Mouse (Mus musculus): ENCODE measurements at regions not wholly inside any gene's neighbourhood (a gene's known extent, or its start where the extent isn't known, plus 50 kb on each side); places are given as distances from the start of the nearest gene placed in this dataset.

DNA sequence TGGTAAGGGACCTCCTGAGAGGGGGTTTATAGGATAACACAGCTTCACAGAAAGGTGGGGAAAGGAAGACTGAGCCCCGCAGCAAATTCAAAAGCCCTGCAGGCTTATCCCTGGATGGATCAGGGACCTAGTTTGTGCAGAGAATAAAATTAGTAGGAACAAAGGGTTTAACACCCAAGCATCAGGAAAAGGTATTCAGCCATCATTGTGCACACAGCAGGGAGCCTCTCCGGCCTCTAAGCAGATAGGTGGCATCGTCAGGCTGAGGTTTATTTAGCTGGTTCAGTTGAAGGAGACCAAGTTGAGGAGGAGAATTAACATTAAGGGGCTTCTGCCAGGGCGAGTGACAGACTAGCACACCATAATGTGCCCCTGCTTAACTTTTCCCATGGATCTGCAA is 571.3 kb downstream of the Cdk5rap2 start:
- H3K27ac ChIP-seq: no peak overlapping the region
- no peak overlapping the region for H3K9ac ChIP-seq
- H3K4me2 ChIP-seq (replicated peaks): no peak overlapping the region
- H3K4me3 ChIP-seq: no peak overlapping the region
- WGBS: 36% methylated on average over 4 of the region's 4 CpGs
- H3K9me3 ChIP-seq: no peaks in the 10 kb centered on the region
- ATAC-seq (ENCODE audit: insufficient number of reproducible peaks, insufficient read depth, low FRiP score, low TSS enrichment): no peak
- H3K36me3 ChIP-seq: no peaks in the 10 kb centered on the region
- H3K4me1 ChIP-seq: no peaks in the 10 kb centered on the region
- H3K27me3 ChIP-seq: no peaks in the 10 kb centered on the region

DNA sequence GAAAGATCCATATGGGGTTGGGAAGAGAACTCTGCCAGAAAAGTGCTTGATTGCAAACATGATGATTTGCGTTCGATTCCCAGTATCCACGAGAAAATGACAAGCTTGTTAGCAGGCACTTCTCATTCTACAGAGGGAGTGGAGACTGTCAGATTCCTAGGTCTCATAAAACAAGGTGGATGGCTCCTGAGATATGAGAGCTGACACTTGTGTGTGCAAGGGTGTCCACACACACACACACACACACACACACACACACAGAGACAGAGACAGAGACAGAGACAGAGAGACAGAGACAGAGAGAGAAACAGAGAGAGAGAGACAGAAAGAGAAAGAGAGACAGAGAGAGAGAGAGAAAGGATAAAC is 585.4 kb downstream of the Cdk5rap2 start:
- no peaks in the 10 kb centered on the region for H3K9me3 ChIP-seq
- no peak for ATAC-seq (ENCODE audit: insufficient number of reproducible peaks, insufficient read depth, low FRiP score, low TSS enrichment)

DNA sequence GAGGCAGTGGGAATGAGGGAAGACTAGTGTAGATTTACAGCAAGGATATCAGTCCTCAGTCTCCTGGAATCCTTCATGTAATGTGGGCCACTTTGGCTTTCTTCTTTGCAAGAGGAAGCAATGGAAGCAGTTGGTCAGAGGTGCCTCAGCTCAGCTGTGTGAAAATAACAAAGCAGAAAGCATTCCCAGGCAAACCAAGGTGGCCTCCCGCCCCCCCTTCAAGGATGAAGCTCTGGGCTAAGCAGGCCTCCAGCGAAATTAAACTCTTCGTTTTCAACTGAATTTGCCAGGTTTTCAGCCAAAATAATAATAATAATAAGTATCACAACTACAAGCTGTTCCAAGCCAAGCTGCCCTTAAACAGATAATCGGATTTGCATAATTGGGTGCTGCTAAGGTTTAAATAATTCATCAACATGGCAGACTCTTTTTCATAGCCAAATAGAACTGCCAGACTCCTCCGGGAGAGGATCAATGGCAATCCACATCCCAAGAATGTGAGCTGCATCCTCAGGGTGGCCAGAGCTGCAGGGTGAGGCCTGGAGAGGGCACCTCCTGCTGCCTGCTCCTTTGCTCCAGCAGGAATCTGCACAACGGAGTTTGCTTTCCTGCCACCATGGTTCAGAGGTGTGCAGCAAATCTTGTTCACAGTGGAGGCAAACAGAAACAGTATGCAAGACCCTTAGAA is 585.9 kb downstream of the Cdk5rap2 start:
- Histone ChIP-seq H3K9me3 (no peaks in the 10 kb centered on the region), H3K9ac (no peak overlapping the region), H3K27ac (no peak overlapping the region), H3K4me1 (no peaks in the 10 kb centered on the region), H3K27me3 (no peaks in the 10 kb centered on the region), H3K4me3 (no peak overlapping the region), H3K4me2 (replicated peaks) (no peak overlapping the region), H3K36me3 (no peaks in the 10 kb centered on the region)
- 22% methylated on average over 6 of the region's 6 CpGs for WGBS
- no peak for ATAC-seq (ENCODE audit: insufficient number of reproducible peaks, insufficient read depth, low FRiP score, low TSS enrichment)

More for the DNA sequence above, 585.4 kb downstream of the Cdk5rap2 start:
- WGBS: 31% methylated on average over 3 of the region's 3 CpGs
- Histone ChIP-seq H3K36me3 (no peaks in the 10 kb centered on the region), H3K4me2 (replicated peaks) (no peak overlapping the region), H3K27ac (no peak overlapping the region), H3K4me1 (no peaks in the 10 kb centered on the region), H3K9ac (no peak overlapping the region), H3K4me3 (no peak overlapping the region), H3K27me3 (no peaks in the 10 kb centered on the region)

DNA sequence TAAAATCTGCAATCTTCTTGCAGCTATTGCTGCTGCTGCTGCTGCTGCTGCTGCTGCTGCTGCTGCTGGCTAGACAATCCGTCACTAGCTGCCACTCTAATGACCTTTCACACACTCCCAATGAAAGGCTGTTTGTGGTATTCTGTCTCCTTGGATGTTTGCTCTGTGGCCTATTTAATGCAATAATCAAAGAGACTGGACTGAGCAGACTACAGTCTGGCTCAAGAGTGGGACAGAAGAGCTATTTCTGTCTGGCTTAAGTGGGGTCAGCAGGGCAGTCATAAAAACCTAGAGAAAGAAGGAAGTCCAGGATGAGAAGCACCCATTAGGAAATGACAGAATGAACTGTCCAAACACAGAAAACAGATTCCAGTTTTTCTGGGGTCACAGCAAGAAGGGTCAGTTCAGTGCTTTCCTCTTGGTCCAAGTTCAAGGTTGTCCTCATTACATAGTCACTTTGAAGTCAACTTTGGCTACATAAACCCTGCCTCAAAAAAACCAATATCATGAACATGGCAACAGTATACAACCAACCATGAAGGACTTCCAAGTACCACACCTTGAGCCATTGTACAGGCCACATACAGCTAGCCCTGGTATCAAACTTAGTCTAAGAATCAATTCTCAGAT is 586.8 kb downstream of the Cdk5rap2 start:
- Histone ChIP-seq H3K4me2 (replicated peaks) (no peak overlapping the region), H3K4me3 (no peak overlapping the region), H3K9ac (no peak overlapping the region), H3K9me3 (no peaks in the 10 kb centered on the region), H3K36me3 (no peaks in the 10 kb centered on the region), H3K27me3 (no peaks in the 10 kb centered on the region), H3K4me1 (no peaks in the 10 kb centered on the region), H3K27ac (no peak overlapping the region)
- WGBS: 13% methylated on average over 1 of the region's 1 CpGs
- ATAC-seq (ENCODE audit: insufficient number of reproducible peaks, insufficient read depth, low FRiP score, low TSS enrichment): no peak

DNA sequence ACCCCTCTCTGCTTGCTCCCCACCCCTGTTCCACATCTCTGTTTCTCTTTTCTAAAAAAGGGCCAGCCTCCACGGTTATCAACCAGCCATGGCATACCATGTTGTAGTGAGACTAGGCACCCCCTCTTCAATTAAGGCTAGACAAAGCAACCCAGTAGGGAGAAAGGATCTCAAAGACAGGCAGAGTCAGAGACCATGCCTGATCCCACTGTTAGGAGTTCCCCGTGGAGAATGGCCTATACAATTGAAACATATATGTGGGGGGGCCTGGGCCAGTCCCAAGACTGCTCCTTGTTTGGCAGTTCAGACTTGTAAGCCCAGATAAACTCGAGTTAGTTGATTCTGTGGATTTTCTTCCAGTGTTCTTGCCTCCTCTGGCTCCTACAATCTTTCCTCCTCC is 591.4 kb downstream of the Cdk5rap2 start:
- WGBS: 39% methylated on average over 3 of the region's 3 CpGs
- H3K27ac ChIP-seq: no peak overlapping the region
- H3K4me2 ChIP-seq (replicated peaks): no peak overlapping the region
- no peak for ATAC-seq (ENCODE audit: insufficient number of reproducible peaks, insufficient read depth, low FRiP score, low TSS enrichment)
- H3K4me3 ChIP-seq: no peak overlapping the region
- H3K4me1 ChIP-seq: no peaks in the 10 kb centered on the region
- no peaks in the 10 kb centered on the region for H3K36me3 ChIP-seq
- H3K9me3 ChIP-seq: no peaks in the 10 kb centered on the region
- no peaks in the 10 kb centered on the region for H3K27me3 ChIP-seq
- no peak overlapping the region for H3K9ac ChIP-seq

DNA sequence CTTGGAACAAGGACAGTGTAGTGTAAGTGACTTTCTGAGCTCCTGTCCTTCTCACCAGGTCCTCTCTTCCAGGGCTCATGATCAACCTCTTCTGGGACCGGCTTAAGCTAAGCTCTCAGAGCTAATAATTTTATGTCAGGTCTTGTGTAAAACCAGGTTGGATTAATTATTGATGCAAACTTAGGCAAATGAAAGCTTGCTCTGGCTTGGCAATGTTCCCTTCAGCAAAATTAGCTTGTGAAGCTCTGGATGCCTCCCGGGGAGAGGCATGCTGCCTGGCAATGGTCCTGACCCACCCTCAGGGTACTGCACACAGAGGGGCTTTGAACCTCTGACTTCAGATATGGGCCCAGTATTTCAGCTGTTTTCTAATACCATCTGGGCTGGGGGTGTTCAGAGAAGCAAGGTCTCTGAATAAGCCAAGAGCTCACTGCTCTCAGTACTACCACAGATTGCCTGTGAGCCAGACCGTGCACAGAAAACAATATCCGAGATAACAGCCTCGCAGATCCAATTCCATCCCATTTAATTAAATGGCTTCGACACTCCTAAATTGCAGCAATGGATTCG is 624.7 kb downstream of the Cdk5rap2 start:
- H3K4me1 ChIP-seq: no peaks in the 10 kb centered on the region
- 82% methylated on average over 7 of the region's 7 CpGs for WGBS
- no peak overlapping the region for H3K9ac ChIP-seq
- H3K27me3 ChIP-seq: no peaks in the 10 kb centered on the region
- no peak overlapping the region for H3K27ac ChIP-seq
- H3K36me3 ChIP-seq: no peaks in the 10 kb centered on the region
- no peak overlapping the region for H3K4me3 ChIP-seq
- ATAC-seq (ENCODE audit: insufficient number of reproducible peaks, insufficient read depth, low FRiP score, low TSS enrichment): no peak
- no peaks in the 10 kb centered on the region for H3K9me3 ChIP-seq
- no peak overlapping the region for H3K4me2 ChIP-seq (replicated peaks)

DNA sequence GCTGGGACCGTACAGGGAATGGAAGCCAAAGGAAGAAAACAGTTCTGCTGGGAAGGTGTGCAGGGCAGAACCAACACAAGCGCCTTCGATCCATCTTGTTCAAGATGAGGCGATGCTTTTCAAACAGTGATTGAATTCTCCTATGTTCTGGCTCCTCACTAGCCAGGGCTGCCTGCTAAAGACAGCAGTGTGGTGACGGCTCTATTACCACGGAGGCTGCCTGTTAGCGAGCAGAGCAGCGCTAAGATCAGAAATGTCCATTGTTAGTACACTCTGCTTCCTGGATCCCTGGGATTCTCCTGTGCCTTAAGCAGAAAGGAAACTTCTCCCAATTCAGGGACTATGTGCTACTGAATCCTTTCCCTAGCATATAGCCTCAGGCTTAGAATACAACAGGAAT is 629.0 kb downstream of the Cdk5rap2 start:
- Histone ChIP-seq H3K4me2 (replicated peaks) (no peak overlapping the region), H3K4me1 (no peaks in the 10 kb centered on the region), H3K36me3 (no peaks in the 10 kb centered on the region), H3K9ac (no peak overlapping the region), H3K27ac (no peak overlapping the region), H3K9me3 (no peaks in the 10 kb centered on the region), H3K27me3 (no peaks in the 10 kb centered on the region), H3K4me3 (no peak overlapping the region)
- 65% methylated on average over 8 of the region's 8 CpGs for WGBS
- ATAC-seq (ENCODE audit: insufficient number of reproducible peaks, insufficient read depth, low FRiP score, low TSS enrichment): no peak

DNA sequence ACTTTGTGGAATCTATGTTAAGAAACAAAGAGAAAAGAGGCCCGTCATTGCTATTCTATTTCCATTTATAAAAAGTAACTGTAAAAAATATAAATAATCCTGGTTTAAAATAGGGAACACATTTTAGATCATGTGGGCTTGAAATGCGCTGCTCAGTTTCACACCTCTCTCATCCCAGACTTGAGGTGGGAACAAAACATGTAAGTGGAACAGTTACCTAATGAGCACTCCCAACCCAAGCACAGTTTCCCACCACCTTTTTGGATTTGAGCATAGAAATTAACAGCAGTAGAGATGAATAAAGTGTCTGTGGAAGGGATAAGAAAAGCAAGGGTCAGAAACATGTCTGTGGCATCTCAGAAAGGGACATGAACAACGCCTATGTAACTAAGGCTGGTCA is 648.4 kb downstream of the Cdk5rap2 start:
- Histone ChIP-seq H3K27me3 (no peaks in the 10 kb centered on the region), H3K27ac (no peak overlapping the region), H3K36me3 (no peaks in the 10 kb centered on the region), H3K4me3 (no peak overlapping the region), H3K4me1 (no peaks in the 10 kb centered on the region), H3K9me3 (no peaks in the 10 kb centered on the region), H3K4me2 (replicated peaks) (no peak overlapping the region), H3K9ac (no peak overlapping the region)
- WGBS: 83% methylated on average over 3 of the region's 3 CpGs
- ATAC-seq (ENCODE audit: insufficient number of reproducible peaks, insufficient read depth, low FRiP score, low TSS enrichment): no peak

DNA sequence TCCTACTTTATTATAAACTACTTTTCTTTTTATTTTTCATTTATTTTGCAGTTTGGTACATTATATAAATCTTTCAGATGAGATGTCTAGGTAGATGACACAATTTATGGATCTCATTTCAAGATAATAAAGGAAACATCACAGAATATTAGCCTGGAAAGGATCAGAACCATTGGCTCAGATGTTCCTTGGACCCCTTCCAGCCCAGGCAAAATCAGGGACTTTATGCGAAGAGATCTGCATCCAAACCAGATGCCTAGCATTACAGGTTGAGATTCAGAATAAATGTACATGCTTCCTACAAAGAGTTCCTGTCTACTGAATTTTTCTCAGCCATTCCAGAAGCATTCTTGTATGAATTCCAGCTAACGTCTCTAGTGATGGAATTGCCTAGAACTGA is 650.6 kb downstream of the Cdk5rap2 start:
- H3K4me1 ChIP-seq: no peaks in the 10 kb centered on the region
- no peak overlapping the region for H3K9ac ChIP-seq
- 75% methylated on average over 2 of the region's 2 CpGs for WGBS
- H3K27ac ChIP-seq: no peak overlapping the region
- no peaks in the 10 kb centered on the region for H3K9me3 ChIP-seq
- H3K27me3 ChIP-seq: no peaks in the 10 kb centered on the region
- no peaks in the 10 kb centered on the region for H3K36me3 ChIP-seq
- H3K4me2 ChIP-seq (replicated peaks): no peak overlapping the region
- ATAC-seq (ENCODE audit: insufficient number of reproducible peaks, insufficient read depth, low FRiP score, low TSS enrichment): no peak
- H3K4me3 ChIP-seq: no peak overlapping the region

DNA sequence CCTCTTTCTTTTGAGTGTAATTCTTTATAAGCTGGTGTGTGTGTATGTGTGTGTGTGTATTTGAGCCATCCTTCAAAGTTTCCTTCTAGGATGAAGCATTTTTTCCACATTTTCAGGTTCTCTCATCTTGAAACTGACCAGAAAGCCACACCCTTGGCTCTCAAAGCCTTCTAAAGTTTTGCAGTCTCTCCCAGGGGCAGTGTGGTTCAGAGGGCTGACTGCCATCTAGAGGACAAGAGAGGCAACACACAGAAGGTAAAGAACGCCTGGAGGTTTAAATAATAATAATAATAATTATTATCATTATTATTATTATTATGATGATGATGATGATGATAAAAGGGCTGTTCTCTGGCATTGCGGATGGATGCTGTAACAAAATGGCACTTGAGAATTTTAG is 655.7 kb downstream of the Cdk5rap2 start:
- 73% methylated on average over 2 of the region's 2 CpGs for WGBS

DNA sequence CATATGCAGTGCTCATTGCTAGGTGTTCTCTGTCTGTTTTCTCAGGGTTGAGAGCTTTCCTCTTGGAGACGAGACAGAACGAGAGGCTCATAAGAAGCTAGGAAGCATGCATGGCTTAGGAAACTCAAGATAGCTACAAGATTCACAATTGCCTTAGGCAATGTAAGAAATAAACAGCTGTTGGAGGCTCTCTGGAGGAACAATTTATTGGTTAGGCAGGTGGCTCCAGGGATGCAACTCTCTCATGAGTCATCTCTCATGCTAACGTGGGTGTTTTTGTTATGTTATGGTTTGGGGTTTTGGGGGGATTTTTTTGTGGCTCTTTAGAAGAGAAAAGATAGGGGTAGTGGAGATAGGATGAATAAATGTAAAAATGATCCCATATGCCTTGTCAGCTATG is 657.2 kb downstream of the Cdk5rap2 start:
- Histone ChIP-seq H3K9ac (no peak overlapping the region), H3K4me2 (replicated peaks) (no peak overlapping the region), H3K27ac (no peak overlapping the region), H3K4me3 (no peak overlapping the region), H3K9me3 (no peaks in the 10 kb centered on the region), H3K27me3 (no peaks in the 10 kb centered on the region), H3K4me1 (no peaks in the 10 kb centered on the region), H3K36me3 (no peaks in the 10 kb centered on the region)
- no peak for ATAC-seq (ENCODE audit: insufficient number of reproducible peaks, insufficient read depth, low FRiP score, low TSS enrichment)
- 83% methylated on average over 3 of the region's 3 CpGs for WGBS

More for the DNA sequence above, 655.7 kb downstream of the Cdk5rap2 start:
- Histone ChIP-seq H3K36me3 (no peaks in the 10 kb centered on the region), H3K4me2 (replicated peaks) (no peak overlapping the region), H3K9me3 (no peaks in the 10 kb centered on the region), H3K27me3 (no peaks in the 10 kb centered on the region), H3K9ac (no peak overlapping the region), H3K4me3 (no peak overlapping the region), H3K27ac (no peak overlapping the region), H3K4me1 (no peaks in the 10 kb centered on the region)
- ATAC-seq (ENCODE audit: insufficient number of reproducible peaks, insufficient read depth, low FRiP score, low TSS enrichment): no peak

DNA sequence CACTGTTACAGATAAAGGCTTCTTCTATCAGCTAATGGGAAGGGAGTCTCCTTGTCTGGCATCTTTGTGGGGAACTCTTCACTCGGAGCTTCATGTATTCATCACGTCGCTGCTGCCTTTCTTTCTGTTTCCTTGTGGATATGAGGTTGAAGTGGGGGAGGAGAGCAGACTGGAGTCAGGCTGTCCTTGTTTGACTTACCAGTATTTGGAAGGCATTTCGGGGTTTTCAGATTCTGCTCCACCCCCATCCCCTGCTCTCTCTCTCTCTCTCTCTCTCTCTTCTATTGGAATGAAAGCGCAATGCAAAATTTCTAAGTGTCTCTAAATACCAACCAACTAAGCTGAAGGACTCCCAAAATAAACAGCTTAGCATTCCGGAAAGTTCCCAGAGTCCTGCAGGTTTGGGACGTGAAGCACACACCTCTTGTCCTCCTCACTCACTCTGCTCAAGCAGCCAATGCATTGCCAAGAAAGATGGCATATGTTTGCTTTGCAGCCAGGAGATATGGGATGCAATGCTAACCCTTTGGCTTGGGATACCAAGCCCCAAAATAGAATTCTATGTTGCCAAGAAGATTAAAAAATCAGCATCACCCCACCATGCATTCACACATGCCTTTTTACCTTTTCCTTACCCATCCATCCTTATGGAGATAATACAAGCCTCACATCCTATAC is 670.3 kb downstream of the Cdk5rap2 start:
- Histone ChIP-seq H3K27me3 (no peaks in the 10 kb centered on the region), H3K4me3 (no peak overlapping the region), H3K4me1 (no peaks in the 10 kb centered on the region), H3K36me3 (no peaks in the 10 kb centered on the region), H3K9ac (no peak overlapping the region), H3K4me2 (replicated peaks) (no peak overlapping the region), H3K27ac (no peak overlapping the region), H3K9me3 (no peaks in the 10 kb centered on the region)
- 72% methylated on average over 7 of the region's 7 CpGs for WGBS
- ATAC-seq (ENCODE audit: insufficient number of reproducible peaks, insufficient read depth, low FRiP score, low TSS enrichment): no peak
